Mouse (Mus musculus): ENCODE measurements around the gene Cd2bp2.

Cd2bp2 gene

GRCm38 (mm10) chr7:127195544-127196295 lies at the start of gene Cd2bp2:
Cd2bp2 (minus strand) TSS chr7:127196050.
- DNase-seq (ENCODE audit: low read depth, low spot score): peak; percentile 98

GRCm38 (mm10) chr7:127244658-127245510 lies 49.0 kb upstream of the Cd2bp2 start:
- DNase-seq (ENCODE audit: low read depth, low spot score): no peak

- DNase-seq (ENCODE audit: low read depth, low spot score): peak; percentile 92
Measured at GRCm38 (mm10) chr7:127243870-127244657, 48.2 kb upstream of the Cd2bp2 start, which contains the start of gene Zfp771. Zfp771 (plus strand) TSS chr7:127244274.

- no peak for DNase-seq (ENCODE audit: low read depth, low spot score)
Measured at GRCm38 (mm10) chr7:127243361-127243867, 47.6 kb upstream of the Cd2bp2 start.

GRCm38 (mm10) chr7:127234777-127235176 lies 38.9 kb upstream of the Cd2bp2 start:
- DNase-seq (ENCODE audit: low read depth, low spot score): no peak

- DNase-seq (ENCODE audit: low read depth, low spot score): no peak
Measured at GRCm38 (mm10) chr7:127233765-127234164, 37.9 kb upstream of the Cd2bp2 start.

- no peak for DNase-seq (ENCODE audit: low read depth, low spot score)
Measured at GRCm38 (mm10) chr7:127233368-127233749, 37.5 kb upstream of the Cd2bp2 start.

GRCm38 (mm10) chr7:127232622-127233367 lies 36.9 kb upstream of the Cd2bp2 start, which contains the start of the genes Zfp553 and Sept1:
Zfp553 (plus strand) TSS chr7:127233061.
Sept1 (minus strand) TSS chr7:127233130.
- peak; percentile 88 for DNase-seq (ENCODE audit: low read depth, low spot score)

- DNase-seq (ENCODE audit: low read depth, low spot score): no peak
Measured at GRCm38 (mm10) chr7:127231826-127232621, 36.2 kb upstream of the Cd2bp2 start.

- no peak for DNase-seq (ENCODE audit: low read depth, low spot score)
Measured at GRCm38 (mm10) chr7:127231376-127231775, 35.5 kb upstream of the Cd2bp2 start.

- peak; percentile 89 for DNase-seq (ENCODE audit: low read depth, low spot score)
Measured at GRCm38 (mm10) chr7:127228615-127229303, 32.9 kb upstream of the Cd2bp2 start.

- no peak for DNase-seq (ENCODE audit: low read depth, low spot score)
Measured at GRCm38 (mm10) chr7:127225147-127225995, 29.5 kb upstream of the Cd2bp2 start.

- DNase-seq (ENCODE audit: low read depth, low spot score): no peak
Measured at GRCm38 (mm10) chr7:127224616-127225015, 28.8 kb upstream of the Cd2bp2 start.

- DNase-seq (ENCODE audit: low read depth, low spot score): no peak
Measured at GRCm38 (mm10) chr7:127223515-127224478, 27.9 kb upstream of the Cd2bp2 start.

GRCm38 (mm10) chr7:127223106-127223505 lies 27.3 kb upstream of the Cd2bp2 start:
- no peak for DNase-seq (ENCODE audit: low read depth, low spot score)

GRCm38 (mm10) chr7:127220440-127220839 lies 24.6 kb upstream of the Cd2bp2 start:
- DNase-seq (ENCODE audit: low read depth, low spot score): peak; percentile 78

GRCm38 (mm10) chr7:127218670-127219069 lies 22.8 kb upstream of the Cd2bp2 start:
- no peak for DNase-seq (ENCODE audit: low read depth, low spot score)

Measured in CD4-positive helper T cell, adult 2 months (primary cell).